Mouse (Mus musculus) midbrain, embryonic 16.5 days (tissue): ENCODE measurements at regions not wholly inside any gene's neighbourhood (a gene's known extent, or its start where the extent isn't known, plus 50 kb on each side); places are given as distances from the start of the nearest gene placed in this dataset.
"Not testable (repeated sequence)": the region's sequence is repeated elsewhere in the genome, so short reads cannot be mapped to it uniquely, and the experiment has no call there.

ENCODE experiments used
- ATAC-seq: fragments of 200-750 bp; cut with Nextera tagmentation; 2 replicates; pipeline ENCODE4 v1.8.0; 2017; ENCODE audit warnings: moderate TSS enrichment
- H3K27ac ChIP-seq: fragments of 300-500 bp; sonication (generic); 2 replicates; pipeline ENCODE4 v1.5.1; 2014; ENCODE audit warnings: mild to moderate bottlenecking, low read length, mixed read lengths
- H3K27me3 ChIP-seq: fragments of 300-500 bp; sonication (generic); 2 replicates; pipeline ENCODE4 v1.6.1; 2014; ENCODE audit warnings: low read depth, low read length, mixed read lengths; ENCODE audit not compliant: control insufficient read depth, insufficient read depth
- H3K36me3 ChIP-seq: fragments of 300-500 bp; sonication (generic); 2 replicates; pipeline ENCODE4 v1.6.1; 2014; ENCODE audit warnings: mild to moderate bottlenecking, low read length, moderate library complexity, mixed read lengths; ENCODE audit not compliant: control insufficient read depth, insufficient read depth
- H3K4me1 ChIP-seq: fragments of 300-500 bp; sonication (generic); 2 replicates; pipeline ENCODE4 v1.6.1; 2014; ENCODE audit warnings: mild to moderate bottlenecking, low read length, mixed read lengths; ENCODE audit not compliant: control insufficient read depth, insufficient read depth
- H3K4me2 ChIP-seq: fragments of 300-500 bp; sonication (generic); 2 replicates; pipeline ENCODE4 v1.6.1; 2014; ENCODE audit warnings: mild to moderate bottlenecking, low read length, mixed read lengths
- H3K4me3 ChIP-seq: fragments of 300-500 bp; sonication (generic); 2 replicates; pipeline ENCODE4 v1.5.1; 2014; ENCODE audit warnings: low read depth, mild to moderate bottlenecking, low read length, moderate library complexity, mixed read lengths
- H3K9ac ChIP-seq: fragments of 300-500 bp; sonication (generic); 2 replicates; pipeline ENCODE4 v1.6.1; 2014; ENCODE audit warnings: low read depth, low read length, mixed read lengths
- H3K9me3 ChIP-seq: fragments of 300-500 bp; sonication (generic); replicated peaks from 2 replicates; pipeline ENCODE4 v1.6.1; 2014; ENCODE audit warnings: mild to moderate bottlenecking, low read length, mixed read lengths; ENCODE audit not compliant: control insufficient read depth, poor library complexity, severe bottlenecking
- WGBS: fragments of 180-500 bp; shearing (Covaris S2); extraction: QIAGEN DNeasy Blood & Tissue Kit; methylation state at CpG from one replicate; pipeline ENCODE4 v1.1.7; 2014; 5-methylcytosine and 5-hydroxymethylcytosine counted together

DNA sequence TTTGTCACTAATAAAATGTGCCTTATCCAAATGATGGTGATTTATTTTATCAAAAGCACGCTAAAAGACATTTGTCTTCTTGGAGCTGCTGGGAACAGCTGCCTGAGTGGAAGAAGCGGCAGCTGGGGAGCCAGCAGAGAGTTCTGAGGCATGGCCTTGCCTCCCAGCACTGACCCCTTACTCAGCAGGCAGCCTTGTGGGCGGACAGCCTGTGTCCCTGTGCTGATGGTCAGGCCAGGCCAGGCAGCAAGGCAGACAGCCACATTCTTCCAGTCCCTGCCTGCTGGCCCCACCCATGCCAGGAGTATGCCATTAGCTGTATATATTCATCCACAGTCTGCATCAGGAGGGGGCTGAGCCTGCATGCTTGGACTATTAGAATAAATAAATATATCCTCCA is 329.0 kb upstream of the Irx2 start:
- peak overlapping the region; percentile 6; the same call in 1 of the 2 replicates for H3K4me2 ChIP-seq
- H3K9ac ChIP-seq: peak overlapping the region; percentile 47; the same call in 1 of the 2 replicates
- peaks cover 15% of the 10 kb centered on the region for H3K27me3 ChIP-seq
- WGBS: 18% methylated on average over 3 of the region's 3 CpGs
- H3K4me1 ChIP-seq: peaks cover 28% of the 10 kb centered on the region
- no peak overlapping the region for H3K4me3 ChIP-seq
- peak overlapping the region; percentile 62 for H3K27ac ChIP-seq
- H3K36me3 ChIP-seq: no peaks in the 10 kb centered on the region
- H3K9me3 ChIP-seq: no peaks in the 10 kb centered on the region
- no peak for ATAC-seq

GRCm38 (mm10) chr13:72301114-72301513 is 327.5 kb upstream of the Irx2 start:
- Histone ChIP-seq H3K27me3 (peaks cover 11% of the 10 kb centered on the region; the same call in 1 of the 2 replicates), H3K4me2 (no peak overlapping the region; the same call in 1 of the 2 replicates), H3K4me3 (no peak overlapping the region), H3K4me1 (peaks cover 29% of the 10 kb centered on the region), H3K9ac (no peak overlapping the region), H3K36me3 (no peaks in the 10 kb centered on the region), H3K27ac (peak overlapping the region; percentile 67; the same call in 1 of the 2 replicates), H3K9me3 (no peaks in the 10 kb centered on the region)
- no peak for ATAC-seq
- 62% methylated on average over 7 of the region's 7 CpGs for WGBS

DNA sequence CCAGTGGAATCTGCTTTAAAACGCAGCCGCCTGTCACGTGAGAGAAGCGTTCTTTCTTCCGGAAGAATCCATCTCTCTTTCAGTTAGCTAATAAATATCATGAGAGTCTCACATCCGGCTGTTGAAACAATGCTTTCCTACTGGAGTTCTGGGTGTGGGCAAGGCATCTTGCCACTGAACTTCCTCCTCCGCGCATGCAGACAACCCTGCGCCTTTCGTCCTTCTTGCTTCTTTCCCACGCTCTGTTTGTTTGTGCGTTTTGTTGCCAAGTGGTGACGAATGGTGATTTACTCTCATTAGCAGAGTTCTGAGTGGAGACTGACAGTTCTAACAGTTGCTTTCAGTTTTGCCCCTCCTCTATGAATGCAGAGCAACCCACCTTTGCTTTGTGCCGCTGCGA is 326.8 kb upstream of the Irx2 start:
- Histone ChIP-seq H3K27me3 (peaks cover 9% of the 10 kb centered on the region; the same call in 1 of the 2 replicates), H3K4me3 (peak overlapping the region; percentile 12; the same call in 1 of the 2 replicates)
- 54% methylated on average over 15 of the region's 15 CpGs for WGBS

DNA sequence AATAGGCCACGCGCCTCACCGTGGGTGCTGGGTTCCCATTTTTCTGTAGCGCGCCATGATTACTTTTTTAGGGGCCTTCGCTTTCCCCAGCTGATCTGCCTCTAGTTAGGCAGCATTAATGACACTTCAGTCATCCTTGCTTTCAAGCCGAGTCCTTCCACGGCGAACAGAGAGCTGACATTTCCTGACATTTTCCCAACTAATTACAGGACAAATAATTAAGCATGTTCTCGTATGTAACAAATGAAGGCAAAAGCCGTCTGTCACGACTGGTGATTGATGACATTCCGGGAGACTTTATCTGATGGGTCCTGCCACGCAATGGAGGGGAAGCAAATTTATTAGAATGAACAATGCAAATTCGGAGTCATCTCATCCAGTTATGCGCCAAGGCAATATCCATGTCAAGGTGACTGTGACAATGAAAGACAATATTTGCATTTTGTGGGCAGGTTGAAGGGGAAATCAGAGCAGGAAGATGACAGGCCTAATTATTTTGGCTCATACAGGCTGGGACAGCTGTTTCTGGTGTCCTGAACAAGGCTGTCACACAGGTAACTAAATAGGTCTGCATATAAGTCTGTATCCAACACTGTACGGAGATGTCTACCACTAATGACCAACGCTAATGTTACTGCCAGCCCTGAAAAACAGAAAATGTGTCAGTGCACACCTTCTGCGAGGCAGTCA is 326.0 kb upstream of the Irx2 start:
- peak overlapping the region; percentile 36 for H3K4me2 ChIP-seq
- WGBS: 51% methylated on average over 19 of the region's 19 CpGs
- H3K4me1 ChIP-seq: peaks cover 29% of the 10 kb centered on the region
- peak overlapping the region; percentile 67 for H3K27ac ChIP-seq
- H3K36me3 ChIP-seq: no peaks in the 10 kb centered on the region
- H3K27me3 ChIP-seq: peaks cover 8% of the 10 kb centered on the region; the same call in 1 of the 2 replicates
- H3K9me3 ChIP-seq: no peaks in the 10 kb centered on the region
- peak; percentile 81 for ATAC-seq
- no peak overlapping the region for H3K4me3 ChIP-seq
- no peak overlapping the region for H3K9ac ChIP-seq

More for the DNA sequence above, 326.8 kb upstream of the Irx2 start:
- no peak for ATAC-seq
- Histone ChIP-seq H3K9ac (no peak overlapping the region; the same call in 1 of the 2 replicates), H3K27ac (peak overlapping the region; percentile 67), H3K36me3 (no peaks in the 10 kb centered on the region), H3K4me1 (peaks cover 29% of the 10 kb centered on the region), H3K9me3 (no peaks in the 10 kb centered on the region), H3K4me2 (peak overlapping the region; percentile 36)

DNA sequence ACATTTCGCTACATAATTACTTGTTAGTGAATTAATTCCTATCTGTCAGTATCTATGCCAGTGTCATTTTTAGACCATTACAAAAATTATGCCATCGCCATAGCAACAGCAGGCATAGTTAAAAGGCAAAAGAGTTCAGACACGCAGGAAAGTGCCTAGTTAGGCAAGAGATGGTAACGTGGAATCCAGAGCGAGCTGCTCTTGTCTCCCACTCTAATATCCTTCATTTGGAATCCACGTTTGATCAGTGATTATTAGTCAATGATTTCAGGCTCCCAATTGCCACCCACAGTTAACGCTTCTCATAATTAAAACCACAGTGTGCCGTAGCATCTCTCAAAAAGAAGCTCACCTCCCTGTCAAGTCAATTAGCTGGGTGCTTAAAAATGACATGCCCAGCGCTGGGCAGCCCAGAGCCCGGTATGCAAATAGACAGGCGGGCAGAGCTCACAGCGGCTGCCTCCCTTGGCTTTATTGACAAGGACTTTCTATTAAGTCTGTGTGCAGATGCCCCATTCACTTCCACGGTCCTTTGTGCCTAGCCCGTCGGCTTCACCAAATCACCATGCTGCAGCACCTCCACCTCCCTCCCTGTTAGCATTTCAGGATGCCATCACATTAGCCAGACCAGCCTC is 325.4 kb upstream of the Irx2 start:
- peak overlapping the region; percentile 17; the same call in 1 of the 2 replicates for H3K4me2 ChIP-seq
- no peaks in the 10 kb centered on the region for H3K9me3 ChIP-seq
- peak; percentile 59 for ATAC-seq
- H3K27ac ChIP-seq: peak overlapping the region; percentile 67
- H3K4me1 ChIP-seq: peaks cover 27% of the 10 kb centered on the region
- peaks cover 8% of the 10 kb centered on the region; the same call in 1 of the 2 replicates for H3K27me3 ChIP-seq
- H3K4me3 ChIP-seq: no peak overlapping the region
- H3K36me3 ChIP-seq: no peaks in the 10 kb centered on the region
- 21% methylated on average over 15 of the region's 15 CpGs for WGBS
- no peak overlapping the region for H3K9ac ChIP-seq

DNA sequence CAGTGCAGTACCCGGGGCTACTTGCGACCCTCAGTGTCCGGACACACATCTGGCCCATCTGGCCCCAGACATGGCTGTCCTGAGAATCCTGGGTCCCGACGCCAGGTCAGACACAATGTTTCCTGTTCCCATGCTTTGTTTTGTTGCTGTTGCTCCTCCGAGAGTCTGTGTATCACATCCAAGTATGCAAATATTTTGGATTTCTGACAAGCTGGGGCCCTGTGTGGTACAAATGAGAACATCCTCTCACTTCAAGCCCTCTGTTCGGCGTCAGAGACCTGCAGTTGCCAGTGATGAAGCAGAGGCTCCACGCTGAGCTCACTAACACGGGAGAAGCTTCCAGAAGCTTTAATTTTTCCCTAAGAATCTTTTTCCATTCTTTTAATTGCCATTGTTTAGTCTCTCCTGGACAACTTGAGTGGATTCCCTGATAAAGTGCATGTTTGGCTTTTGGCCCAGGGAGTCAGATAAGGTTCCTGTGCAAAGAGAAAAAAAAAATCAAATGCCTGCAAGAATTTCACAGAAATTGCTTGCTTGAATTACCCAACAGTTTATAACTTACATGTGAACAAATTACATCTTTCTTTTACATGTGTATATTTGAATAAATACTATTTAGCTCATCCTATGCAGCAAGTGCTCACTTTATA is 304.5 kb upstream of the Irx2 start:
- 57% methylated on average over 10 of the region's 10 CpGs for WGBS

DNA sequence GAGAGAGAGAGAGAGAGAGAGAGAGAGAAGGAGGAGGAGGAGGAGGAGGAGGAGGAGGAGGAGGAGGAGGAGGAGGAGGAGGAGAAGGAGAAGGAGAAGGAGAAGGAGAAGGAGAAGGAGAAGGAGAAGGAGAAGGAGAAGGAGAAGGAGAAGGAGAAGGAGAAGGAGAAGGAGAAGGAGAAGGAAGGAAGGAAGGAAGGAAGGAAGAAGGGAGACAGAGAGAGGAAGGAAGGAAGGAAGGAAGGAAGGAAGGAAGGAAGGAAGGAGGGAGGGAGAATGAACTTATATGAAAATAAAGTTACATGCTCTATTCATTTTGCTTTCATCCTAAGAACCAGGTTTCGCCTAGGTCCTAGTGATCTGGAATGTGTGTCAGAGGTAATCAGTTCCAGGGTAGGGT is 302.4 kb upstream of the Irx2 start:
- H3K27ac ChIP-seq, H3K27me3 ChIP-seq, H3K9me3 ChIP-seq, H3K4me3 ChIP-seq, H3K9ac ChIP-seq, H3K4me1 ChIP-seq, H3K4me2 ChIP-seq, ATAC-seq, H3K36me3 ChIP-seq: not testable (repeated sequence)
- WGBS: 68% methylated on average over 1 of the region's 1 CpGs

More for the DNA sequence above, 304.5 kb upstream of the Irx2 start:
- H3K36me3 ChIP-seq: no peaks in the 10 kb centered on the region
- no peak overlapping the region for H3K4me2 ChIP-seq
- H3K27me3 ChIP-seq: no peaks in the 10 kb centered on the region
- no peak for ATAC-seq
- H3K9me3 ChIP-seq: no peaks in the 10 kb centered on the region
- H3K4me3 ChIP-seq: no peak overlapping the region
- H3K9ac ChIP-seq: no peak overlapping the region
- no peak overlapping the region for H3K27ac ChIP-seq
- no peaks in the 10 kb centered on the region for H3K4me1 ChIP-seq

DNA sequence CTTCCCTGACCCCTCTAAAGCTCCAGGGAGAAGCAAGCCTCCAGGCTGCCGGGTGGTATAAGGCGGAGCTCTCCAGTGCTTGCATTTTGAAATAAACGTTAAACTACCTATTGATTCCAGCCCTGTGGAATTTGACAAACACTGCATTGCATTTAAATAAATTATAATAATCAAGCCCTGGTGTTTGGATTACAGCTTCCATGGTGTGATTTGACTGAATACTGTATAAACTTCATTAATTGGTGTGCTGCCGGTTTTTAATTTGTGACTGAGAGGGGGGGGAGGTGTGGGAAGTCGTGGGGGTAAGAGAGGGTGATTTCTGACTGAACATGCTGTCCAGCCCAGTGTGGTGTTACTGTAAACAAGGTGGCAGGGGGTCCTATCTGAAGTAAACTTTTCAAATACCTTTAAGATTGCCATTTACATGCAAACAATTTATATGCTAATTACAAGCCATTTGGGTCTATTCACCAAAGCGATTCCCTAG is 282.9 kb upstream of the Irx2 start:
- H3K9ac ChIP-seq: no peak overlapping the region
- ATAC-seq: 0 out of 2 replicates have a peak, but pooled peaks have one; percentile 51
- H3K9me3 ChIP-seq: no peaks in the 10 kb centered on the region
- WGBS: 6% methylated on average over 6 of the region's 6 CpGs
- peaks cover 10% of the 10 kb centered on the region for H3K4me1 ChIP-seq
- H3K27me3 ChIP-seq: peaks cover 10% of the 10 kb centered on the region
- no peak overlapping the region for H3K27ac ChIP-seq
- no peak overlapping the region for H3K4me3 ChIP-seq
- no peak overlapping the region for H3K4me2 ChIP-seq
- H3K36me3 ChIP-seq: no peaks in the 10 kb centered on the region
